Mouse (Mus musculus): ENCODE measurements around the gene Rps19bp1. TPM values are rescaled to one million over a fixed set of nuclear protein-coding genes. Genes with fewer than 3 reads are reported as not detected.
A peak's percentile ranks its signal among the peaks of the same experiment; 100 is the strongest.

Rps19bp1 gene
- polyA plus RNA-seq, 1 experiment from 2014 or later, result 51.7 TPM

- ATAC-seq, result no peak
- in situ Hi-C loops (cut with MboI; ENCODE audit: low pct_unique_long_range_greater_than_20kb), result loop anchor here (5.0 kb wide), 2 partner anchors 124 to 274 kb away; no protein-coding TSS in a partner anchor
- ChIA-PET POLR2A (no interaction called here), CTCF (interaction anchor here (0.7 kb wide), 1 partner anchor 40 kb away, joined by 3 read pairs; no protein-coding TSS in a partner anchor)
- H3K27me3 ChIP-seq, result no peaks in the 10 kb centered on the region
- no peak for DNase-seq (ENCODE audit: low read depth, low spot score)
- no peak for TF ChIP-seq CTCF (IDR thresholded peaks at IDR 0.05)
Observed at GRCm38 (mm10) chr15:80221031-80221430, 43.1 kb downstream of the Rps19bp1 start.

- ATAC-seq, result peak; percentile 42
- in situ Hi-C loops (cut with MboI; ENCODE audit: low pct_unique_long_range_greater_than_20kb), result loop anchor here (5.0 kb wide), 2 partner anchors 123 to 273 kb away; no protein-coding TSS in a partner anchor
- TF ChIP-seq CTCF (IDR thresholded peaks at IDR 0.05), result no peak
- peak; percentile 38 for DNase-seq (ENCODE audit: low read depth, low spot score)
- H3K27me3 ChIP-seq, result no peaks in the 10 kb centered on the region
- ChIA-PET CTCF (interaction anchor here (1.6 kb wide), 2 partner anchors 38 to 84 kb away, joined by 3 to 5 read pairs; no protein-coding TSS in a partner anchor), POLR2A (interaction anchor here (1.7 kb wide), 1 partner anchor 36 kb away, joined by 6 read pairs; no protein-coding TSS in a partner anchor)
Observed at GRCm38 (mm10) chr15:80219705-80220657, 44.1 kb downstream of the Rps19bp1 start.

GRCm38 (mm10) chr15:80219211-80219610 is 44.9 kb downstream of the Rps19bp1 start:
- ChIA-PET POLR2A (interaction anchor here (1.7 kb wide), 1 partner anchor 37 kb away, joined by 6 read pairs; no protein-coding TSS in a partner anchor), CTCF (interaction anchor here (0.8 to 1.6 kb wide), 3 partner anchors 11 to 83 kb away, joined by 3 to 5 read pairs (median 3); no protein-coding TSS in a partner anchor)
- in situ Hi-C loops (cut with MboI; ENCODE audit: low pct_unique_long_range_greater_than_20kb), result no loop called here
- ATAC-seq (peak; percentile 63), DNase-seq (ENCODE audit: low read depth, low spot score) (peak; percentile 85)
- TF ChIP-seq CTCF (IDR thresholded peaks at IDR 0.05), result no peak
- H3K27me3 ChIP-seq, result no peaks in the 10 kb centered on the region

- POLR2A ChIA-PET, result interaction anchor here (1.2 kb wide), 1 partner anchor 58 kb away, joined by 3 read pairs; no protein-coding TSS in a partner anchor
Observed at GRCm38 (mm10) chr15:80217476-80217875, 46.6 kb downstream of the Rps19bp1 start.

GRCm38 (mm10) chr15:80216480-80216820 is 47.7 kb downstream of the Rps19bp1 start:
- ATAC-seq (no peak), DNase-seq (ENCODE audit: low read depth, low spot score) (no peak)
- in situ Hi-C loops (cut with MboI; ENCODE audit: low pct_unique_long_range_greater_than_20kb), result no loop called here
- TF ChIP-seq CTCF (IDR thresholded peaks at IDR 0.05), result no peak
- no peaks in the 10 kb centered on the region for H3K27me3 ChIP-seq
- CTCF ChIA-PET, result interaction anchor here (0.7 to 2.3 kb wide), 6 partner anchors 9 to 44 kb away, joined by 3 to 12 read pairs (median 4); no protein-coding TSS in a partner anchor
- POLR2A ChIA-PET, result interaction anchor here (1.0 to 1.2 kb wide), 2 partner anchors 8 to 57 kb away, joined by 3 read pairs; no protein-coding TSS in a partner anchor

More at GRCm38 (mm10) chr15:80217476-80217875, 46.6 kb downstream of the Rps19bp1 start:
- ATAC-seq, result no peak
- no peak for DNase-seq (ENCODE audit: low read depth, low spot score)
- in situ Hi-C loops (cut with MboI; ENCODE audit: low pct_unique_long_range_greater_than_20kb), result no loop called here
- CTCF ChIA-PET, result interaction anchor here (0.9 to 2.3 kb wide), 3 partner anchors 10 to 492 kb away, joined by 3 to 12 read pairs (median 4); no protein-coding TSS in a partner anchor
- no peak for TF ChIP-seq CTCF (IDR thresholded peaks at IDR 0.05)
- H3K27me3 ChIP-seq, result no peaks in the 10 kb centered on the region

GRCm38 (mm10) chr15:80215716-80216479 is 48.2 kb downstream of the Rps19bp1 start:
- ATAC-seq (no peak), DNase-seq (ENCODE audit: low read depth, low spot score) (no peak)
- no peak for TF ChIP-seq CTCF (IDR thresholded peaks at IDR 0.05)
- H3K27me3 ChIP-seq, result no peaks in the 10 kb centered on the region
- ChIA-PET POLR2A (interaction anchor here (1.0 kb wide), 1 partner anchor 9 kb away, joined by 3 read pairs; no protein-coding TSS in a partner anchor), CTCF (interaction anchor here (0.7 to 2.3 kb wide), 7 partner anchors 9 to 91 kb away, joined by 3 to 12 read pairs (median 4); no protein-coding TSS in a partner anchor)
- in situ Hi-C loops (cut with MboI; ENCODE audit: low pct_unique_long_range_greater_than_20kb), result no loop called here

GRCm38 (mm10) chr15:80213688-80214087 is 50.4 kb downstream of the Rps19bp1 start:
- DNase-seq (ENCODE audit: low read depth, low spot score) (no peak), ATAC-seq (no peak)
- CTCF ChIA-PET, result no interaction called here
- TF ChIP-seq CTCF (IDR thresholded peaks at IDR 0.05), result no peak
- in situ Hi-C loops (cut with MboI; ENCODE audit: low pct_unique_long_range_greater_than_20kb), result no loop called here
- POLR2A ChIA-PET, result no interaction called here
- H3K27me3 ChIP-seq, result no peaks in the 10 kb centered on the region

Other genes starting within 250 kb of the Rps19bp1 start
- 96.5 TPM for gene Pdgfb, start 249.3 kb downstream of the Rps19bp1 start, polyA plus RNA-seq (2021)
- 91.6 TPM for gene Syngr1, start 173.0 kb downstream of the Rps19bp1 start, polyA plus RNA-seq (2021)
- gene Rpl3, start 172.4 kb downstream of the Rps19bp1 start, polyA plus RNA-seq (2021), result 938 TPM
- 32.3 TPM for gene Tab1, start 131.2 kb downstream of the Rps19bp1 start, polyA plus RNA-seq (2021)
- 41.0 TPM for gene Mgat3, start 90.6 kb downstream of the Rps19bp1 start, polyA plus RNA-seq (2021)
- gene Mief1, start 30.3 kb downstream of the Rps19bp1 start, polyA plus RNA-seq (2021), result 18.4 TPM
- gene AC140267.1, start 28.5 kb downstream of the Rps19bp1 start, polyA plus RNA-seq (2021), result not detected
- 403 TPM for gene Atf4, start 9.1 kb downstream of the Rps19bp1 start, polyA plus RNA-seq (2021)
- gene Cacna1i, start 22.9 kb upstream of the Rps19bp1 start, polyA plus RNA-seq (2021), result 0.03 TPM